Mouse (Mus musculus): ENCODE data around the gene B4galt4. TPM values are rescaled to one million over a fixed set of nuclear protein-coding genes. Genes with fewer than 3 reads are reported as not detected.

Gene B4galt4
- not detected in 2 replicates for polyA plus RNA-seq (2012; ENCODE audit: insufficient read depth, insufficient read length, low replicate concordance, missing spikeins)

- H3K4me3 ChIP-seq (ENCODE audit: insufficient read depth, low read depth, low read length) = peak within 1 kb of the TSS; percentile 89
- no peak within 1 kb of the TSS for H3K27ac ChIP-seq (ENCODE audit: insufficient read depth, low read depth, low read length)
- TF ChIP-seq POLR2A (IDR thresholded peaks at IDR 0.05; ENCODE audit: insufficient read depth, low read depth, low read length) = peak; percentile 64; the same call in 1 of the 2 replicates
- TF ChIP-seq CTCF (IDR thresholded peaks at IDR 0.05; ENCODE audit: insufficient read depth, low read depth, low read length) = no peak
- under 1% methylated on average over 69 of the region's 69 CpGs for WGBS
- H3K4me1 ChIP-seq (ENCODE audit: control insufficient read depth, insufficient read depth, low read length) = no peaks in the 10 kb centered on the region
Observed at GRCm38 (mm10) chr16:38742113-38742658, at the start of gene B4galt4. Gene B4galt4 (plus strand): TSS chr16:38742264.

DNA sequence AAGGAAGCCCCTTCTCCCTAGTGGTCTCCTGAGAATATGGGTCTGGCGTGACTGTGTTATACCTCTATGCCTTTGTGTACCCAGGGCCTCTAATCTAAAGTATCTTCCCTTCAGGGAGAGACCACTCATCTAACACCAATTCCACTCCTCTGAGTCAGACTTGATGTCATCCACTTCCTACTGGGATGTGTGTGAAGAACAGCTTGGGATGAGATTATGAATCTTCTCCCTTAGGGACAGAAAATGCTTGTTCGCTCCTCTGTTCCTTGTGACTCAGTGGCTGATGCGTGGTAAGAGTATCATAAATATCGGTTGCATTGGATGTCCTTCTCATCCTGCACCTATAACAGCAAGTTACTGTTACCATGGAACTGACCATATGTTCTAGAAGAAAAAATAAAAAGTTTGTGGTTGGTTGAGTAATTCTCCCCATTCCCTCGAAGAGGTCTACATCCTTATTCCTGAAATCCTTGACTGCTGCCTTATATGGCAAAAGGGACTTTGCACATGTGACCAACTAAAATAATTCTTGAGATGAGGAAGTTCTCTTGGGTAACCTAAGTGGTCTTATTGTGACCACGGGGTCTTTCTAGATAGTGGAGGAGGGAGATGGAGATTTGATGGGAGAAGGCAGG, 47.0 kb upstream of the B4galt4 start:
- H3K4me1 ChIP-seq (ENCODE audit: control insufficient read depth, insufficient read depth, low read length) = peaks cover 3% of the 10 kb centered on the region; the same call in 1 of the 2 replicates
- TF ChIP-seq POLR2A (IDR thresholded peaks at IDR 0.05; ENCODE audit: insufficient read depth, low read depth, low read length) (no peak), CTCF (IDR thresholded peaks at IDR 0.05; ENCODE audit: insufficient read depth, low read depth, low read length) (no peak)
- no peak overlapping the region for H3K27ac ChIP-seq (ENCODE audit: insufficient read depth, low read depth, low read length)
- no peak overlapping the region for H3K4me3 ChIP-seq (ENCODE audit: insufficient read depth, low read depth, low read length)
- 89% methylated on average over 6 of the region's 6 CpGs for WGBS

DNA sequence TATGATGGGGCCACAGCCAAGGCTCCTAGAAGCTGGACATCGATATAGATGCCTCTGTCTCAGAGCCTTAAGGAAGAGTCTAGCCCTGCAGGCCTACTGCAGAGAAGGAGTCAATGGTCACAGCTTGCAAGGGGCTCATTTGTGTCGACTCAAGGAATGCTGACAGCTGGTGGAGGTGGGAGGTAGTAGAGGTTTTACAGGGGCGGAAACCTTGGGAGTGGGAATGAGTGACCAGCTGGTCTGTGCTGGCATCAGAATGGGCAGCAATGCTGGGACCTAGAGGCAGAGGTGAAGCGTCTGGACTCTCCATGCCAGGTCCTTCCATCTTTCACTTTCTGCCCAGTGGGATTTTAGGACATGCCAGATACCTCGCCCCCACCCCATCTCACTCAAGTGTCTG, 46.5 kb upstream of the B4galt4 start:
- Histone ChIP-seq H3K4me1 (ENCODE audit: control insufficient read depth, insufficient read depth, low read length) (peaks cover 5% of the 10 kb centered on the region; the same call in 1 of the 2 replicates), H3K27ac (ENCODE audit: insufficient read depth, low read depth, low read length) (no peak overlapping the region), H3K4me3 (ENCODE audit: insufficient read depth, low read depth, low read length) (no peak overlapping the region)
- WGBS = 90% methylated on average over 5 of the region's 5 CpGs
- no peak for TF ChIP-seq CTCF (IDR thresholded peaks at IDR 0.05; ENCODE audit: insufficient read depth, low read depth, low read length)
- no peak for TF ChIP-seq POLR2A (IDR thresholded peaks at IDR 0.05; ENCODE audit: insufficient read depth, low read depth, low read length)

GRCm38 (mm10) chr16:38697611-38698010, 44.5 kb upstream of the B4galt4 start:
- WGBS = 92% methylated on average over 5 of the region's 5 CpGs
- no peak for TF ChIP-seq CTCF (IDR thresholded peaks at IDR 0.05; ENCODE audit: insufficient read depth, low read depth, low read length)
- no peak for TF ChIP-seq POLR2A (IDR thresholded peaks at IDR 0.05; ENCODE audit: insufficient read depth, low read depth, low read length)

DNA sequence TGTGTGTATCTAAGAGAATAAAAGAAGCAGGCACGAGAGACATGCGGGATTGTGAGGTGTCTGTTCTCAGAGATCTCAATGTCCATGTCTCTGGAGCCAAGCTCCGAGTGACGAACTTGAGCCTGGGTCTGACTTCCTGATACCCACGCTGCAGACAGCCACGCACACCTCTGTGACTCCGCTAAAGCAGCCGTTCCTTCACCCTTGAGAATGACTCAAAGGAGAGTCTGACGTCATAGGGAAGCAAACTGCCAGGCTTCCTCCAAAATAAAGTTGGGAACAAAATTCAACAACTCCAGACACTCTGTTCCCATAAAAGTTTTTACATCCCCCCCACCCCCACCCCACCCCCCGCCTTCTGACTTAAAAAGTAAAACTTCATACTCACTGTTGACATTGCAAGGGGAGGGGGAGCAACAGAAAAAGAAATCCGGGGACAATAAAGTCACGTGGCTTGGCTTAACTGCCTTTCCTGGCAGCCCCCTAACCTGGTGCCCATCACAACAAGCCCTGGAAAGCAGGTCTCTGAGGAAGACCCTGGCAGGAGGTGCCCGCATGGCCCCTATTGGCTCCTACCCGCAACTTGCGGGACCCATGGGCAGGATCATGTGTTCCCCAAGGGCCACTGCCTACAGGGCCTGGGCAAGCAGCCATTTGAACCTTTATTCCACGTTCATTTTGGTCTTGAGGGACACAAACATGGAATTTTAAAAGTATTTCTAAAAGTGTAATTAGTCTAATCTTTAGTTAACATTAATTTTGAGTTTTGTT, 41.5 kb upstream of the B4galt4 start:
- no peak overlapping the region for H3K27ac ChIP-seq (ENCODE audit: insufficient read depth, low read depth, low read length)
- no peak overlapping the region for H3K4me3 ChIP-seq (ENCODE audit: insufficient read depth, low read depth, low read length)
- TF ChIP-seq POLR2A (IDR thresholded peaks at IDR 0.05; ENCODE audit: insufficient read depth, low read depth, low read length) (no peak), CTCF (IDR thresholded peaks at IDR 0.05; ENCODE audit: insufficient read depth, low read depth, low read length) (no peak)
- peaks cover 11% of the 10 kb centered on the region; the same call in 1 of the 2 replicates for H3K4me1 ChIP-seq (ENCODE audit: control insufficient read depth, insufficient read depth, low read length)
- WGBS = 66% methylated on average over 16 of the region's 16 CpGs

More at GRCm38 (mm10) chr16:38697611-38698010, 44.5 kb upstream of the B4galt4 start:
- H3K27ac ChIP-seq (ENCODE audit: insufficient read depth, low read depth, low read length) = no peak overlapping the region
- H3K4me3 ChIP-seq (ENCODE audit: insufficient read depth, low read depth, low read length) = no peak overlapping the region
- peaks cover 11% of the 10 kb centered on the region; the same call in 1 of the 2 replicates for H3K4me1 ChIP-seq (ENCODE audit: control insufficient read depth, insufficient read depth, low read length)

GRCm38 (mm10) chr16:38701492-38702185, 40.4 kb upstream of the B4galt4 start:
- peaks cover 15% of the 10 kb centered on the region; the same call in 1 of the 2 replicates for H3K4me1 ChIP-seq (ENCODE audit: control insufficient read depth, insufficient read depth, low read length)
- no peak overlapping the region for H3K4me3 ChIP-seq (ENCODE audit: insufficient read depth, low read depth, low read length)
- 48% methylated on average over 9 of the region's 9 CpGs for WGBS
- H3K27ac ChIP-seq (ENCODE audit: insufficient read depth, low read depth, low read length) = no peak overlapping the region
- TF ChIP-seq CTCF (IDR thresholded peaks at IDR 0.05; ENCODE audit: insufficient read depth, low read depth, low read length) = no peak
- no peak for TF ChIP-seq POLR2A (IDR thresholded peaks at IDR 0.05; ENCODE audit: insufficient read depth, low read depth, low read length)

- no peak overlapping the region for H3K27ac ChIP-seq (ENCODE audit: insufficient read depth, low read depth, low read length)
- H3K4me1 ChIP-seq (ENCODE audit: control insufficient read depth, insufficient read depth, low read length) = peaks cover 22% of the 10 kb centered on the region; the same call in 1 of the 2 replicates
- H3K4me3 ChIP-seq (ENCODE audit: insufficient read depth, low read depth, low read length) = no peak overlapping the region
- WGBS = 89% methylated on average over 3 of the region's 3 CpGs
- TF ChIP-seq POLR2A (IDR thresholded peaks at IDR 0.05; ENCODE audit: insufficient read depth, low read depth, low read length) = no peak
- TF ChIP-seq CTCF (IDR thresholded peaks at IDR 0.05; ENCODE audit: insufficient read depth, low read depth, low read length) = no peak
Observed at GRCm38 (mm10) chr16:38702316-38702715, 39.7 kb upstream of the B4galt4 start.

DNA sequence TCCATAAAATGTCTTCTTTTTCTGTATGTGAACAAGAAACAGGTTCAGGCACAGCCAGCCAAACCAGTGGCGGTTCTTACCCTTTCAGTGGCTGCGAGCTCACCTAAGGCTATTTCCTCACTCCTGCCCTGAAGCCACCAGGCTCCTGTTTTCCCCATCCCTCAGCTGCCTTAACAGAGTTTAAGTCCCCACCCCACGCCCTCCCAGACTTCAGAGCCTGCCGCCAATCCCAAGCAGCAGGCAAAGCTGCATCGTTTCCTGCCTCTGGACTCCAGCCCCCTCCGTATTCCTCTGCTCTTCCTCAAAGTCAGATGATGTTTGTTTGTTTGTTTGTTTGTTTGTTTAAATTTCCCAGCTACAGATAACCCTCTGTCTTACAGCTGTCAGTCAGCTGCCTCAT, 38.6 kb upstream of the B4galt4 start:
- TF ChIP-seq CTCF (IDR thresholded peaks at IDR 0.05; ENCODE audit: insufficient read depth, low read depth, low read length) (no peak), POLR2A (IDR thresholded peaks at IDR 0.05; ENCODE audit: insufficient read depth, low read depth, low read length) (no peak)
- no peak overlapping the region for H3K27ac ChIP-seq (ENCODE audit: insufficient read depth, low read depth, low read length)
- H3K4me3 ChIP-seq (ENCODE audit: insufficient read depth, low read depth, low read length) = no peak overlapping the region
- WGBS = 64% methylated on average over 6 of the region's 6 CpGs
- H3K4me1 ChIP-seq (ENCODE audit: control insufficient read depth, insufficient read depth, low read length) = peaks cover 23% of the 10 kb centered on the region; the same call in 1 of the 2 replicates

Data from olfactory bulb, adult 2 months (tissue).